Mouse (Mus musculus) liver, embryonic 14.5 days (tissue): ENCODE measurements around the gene Tle6.

Experiments used
- CTCF ChIP-seq: IDR thresholded peaks from 2 replicates; pipeline ENCODE4 v1.5.1; 2016; ENCODE audit warnings: antibody characterized with exemption, low read depth, control low read depth
- EP300 ChIP-seq: IDR thresholded peaks from 2 replicates; pipeline ENCODE4 v1.6.1; 2016; ENCODE audit warnings: antibody characterized with exemption, low read depth

- TF ChIP-seq CTCF (no peak), EP300 (no peak)
Observed at GRCm38 (mm10) chr10:81644162-81644561, 43.3 kb upstream of the Tle6 start.
